Mouse (Mus musculus) limb, embryonic 10.5 days (tissue): ENCODE measurements at regions not wholly inside any gene's neighbourhood (a gene's known extent, or its start where the extent isn't known, plus 50 kb on each side); places are given as distances from the start of the nearest gene placed in this dataset.
"Not testable (repeated sequence)": the region's sequence is repeated elsewhere in the genome, so short reads cannot be mapped to it uniquely, and the experiment has no call there.

Experiments
- DNase-seq: peaks from one replicate; pipeline ENCODE4 v3.0.0-alpha.2; 2017; ENCODE audit warnings: low spot score
- H3K27ac ChIP-seq: fragments of 300-500 bp; sonication (generic); 2 replicates; pipeline ENCODE4 v1.5.1; 2016; ENCODE audit warnings: mild to moderate bottlenecking
- H3K27me3 ChIP-seq: fragments of 300-500 bp; sonication (generic); 2 replicates; pipeline ENCODE4 v1.6.1; 2016; ENCODE audit warnings: low read depth, mild to moderate bottlenecking; ENCODE audit not compliant: poor library complexity, severe bottlenecking
- H3K36me3 ChIP-seq: fragments of 300-500 bp; sonication (generic); 2 replicates; pipeline ENCODE4 v1.6.1; 2016; ENCODE audit warnings: mild to moderate bottlenecking, moderate library complexity
- H3K4me1 ChIP-seq: fragments of 300-500 bp; sonication (generic); 2 replicates; pipeline ENCODE4 v1.6.1; 2016
- H3K4me3 ChIP-seq: fragments of 300-500 bp; sonication (generic); 2 replicates; pipeline ENCODE4 v1.5.1; 2016; ENCODE audit warnings: mild to moderate bottlenecking, moderate library complexity
- H3K9me3 ChIP-seq: fragments of 300-500 bp; sonication (generic); replicated peaks from 2 replicates; pipeline ENCODE4 v1.6.1; 2016; ENCODE audit warnings: mild to moderate bottlenecking
- WGBS: fragments of 180-500 bp; shearing (Covaris S2); methylation state at CpG from one replicate; pipeline ENCODE4 v1.1.7; 2016; 5-methylcytosine and 5-hydroxymethylcytosine counted together

- no peak for DNase-seq
- no peaks in the 10 kb centered on the region for H3K27me3 ChIP-seq
- H3K9me3 ChIP-seq: no peaks in the 10 kb centered on the region
- WGBS: 93% methylated on average over 1 of the region's 1 CpGs
- no peaks in the 10 kb centered on the region for H3K4me1 ChIP-seq
- no peak overlapping the region for H3K4me3 ChIP-seq
- no peak overlapping the region for H3K27ac ChIP-seq
- no peaks in the 10 kb centered on the region for H3K36me3 ChIP-seq
Measured at GRCm38 (mm10) chr12:5723113-5723512, 347.6 kb upstream of the Klhl29 start.

- not testable (repeated sequence) for H3K4me1 ChIP-seq, H3K27ac ChIP-seq, H3K4me3 ChIP-seq, H3K36me3 ChIP-seq, H3K9me3 ChIP-seq, H3K27me3 ChIP-seq
- peak; percentile 70 for DNase-seq
Measured at GRCm38 (mm10) chr12:5717527-5717926, 342.0 kb upstream of the Klhl29 start.

GRCm38 (mm10) chr12:5698778-5699454, 323.4 kb upstream of the Klhl29 start:
- H3K4me1 ChIP-seq: no peaks in the 10 kb centered on the region
- no peaks in the 10 kb centered on the region for H3K9me3 ChIP-seq
- H3K36me3 ChIP-seq: no peaks in the 10 kb centered on the region
- DNase-seq: no peak
- no peak overlapping the region for H3K27ac ChIP-seq
- no peak overlapping the region for H3K4me3 ChIP-seq
- no peaks in the 10 kb centered on the region for H3K27me3 ChIP-seq
- 91% methylated on average over 8 of the region's 8 CpGs for WGBS

GRCm38 (mm10) chr12:5682182-5682581, 306.7 kb upstream of the Klhl29 start:
- WGBS: 92% methylated on average over 5 of the region's 5 CpGs
- H3K27ac ChIP-seq: no peak overlapping the region
- H3K36me3 ChIP-seq: no peaks in the 10 kb centered on the region

GRCm38 (mm10) chr12:5678126-5678525, 302.6 kb upstream of the Klhl29 start:
- WGBS: 94% methylated on average over 8 of the region's 8 CpGs
- H3K27me3 ChIP-seq, H3K36me3 ChIP-seq, H3K4me1 ChIP-seq, H3K27ac ChIP-seq, H3K4me3 ChIP-seq, DNase-seq, H3K9me3 ChIP-seq: not testable (repeated sequence)

More at GRCm38 (mm10) chr12:5682182-5682581, 306.7 kb upstream of the Klhl29 start:
- no peaks in the 10 kb centered on the region for H3K4me1 ChIP-seq
- no peaks in the 10 kb centered on the region for H3K9me3 ChIP-seq
- no peak for DNase-seq
- no peaks in the 10 kb centered on the region for H3K27me3 ChIP-seq
- H3K4me3 ChIP-seq: no peak overlapping the region

GRCm38 (mm10) chr12:5668486-5668885, 293.0 kb upstream of the Klhl29 start:
- Histone ChIP-seq H3K27me3 (no peaks in the 10 kb centered on the region), H3K4me1 (no peaks in the 10 kb centered on the region), H3K27ac (no peak overlapping the region), H3K4me3 (no peak overlapping the region), H3K36me3 (no peaks in the 10 kb centered on the region), H3K9me3 (no peaks in the 10 kb centered on the region)
- no peak for DNase-seq
- 61% methylated on average over 3 of the region's 3 CpGs for WGBS

GRCm38 (mm10) chr12:5637571-5638275, 262.2 kb upstream of the Klhl29 start:
- H3K4me3 ChIP-seq: no peak overlapping the region
- no peaks in the 10 kb centered on the region for H3K4me1 ChIP-seq
- no peaks in the 10 kb centered on the region for H3K27me3 ChIP-seq
- no peaks in the 10 kb centered on the region for H3K36me3 ChIP-seq
- 92% methylated on average over 9 of the region's 9 CpGs for WGBS
- DNase-seq: no peak
- no peaks in the 10 kb centered on the region for H3K9me3 ChIP-seq
- no peak overlapping the region for H3K27ac ChIP-seq

GRCm38 (mm10) chr12:5633971-5634370, 258.5 kb upstream of the Klhl29 start:
- H3K27me3 ChIP-seq: no peaks in the 10 kb centered on the region
- H3K4me1 ChIP-seq: no peaks in the 10 kb centered on the region
- H3K27ac ChIP-seq: no peak overlapping the region
- DNase-seq: no peak
- no peaks in the 10 kb centered on the region for H3K9me3 ChIP-seq
- H3K4me3 ChIP-seq: no peak overlapping the region
- 85% methylated on average over 3 of the region's 3 CpGs for WGBS
- no peaks in the 10 kb centered on the region for H3K36me3 ChIP-seq

- Histone ChIP-seq H3K9me3 (no peaks in the 10 kb centered on the region), H3K4me1 (no peaks in the 10 kb centered on the region), H3K27ac (no peak overlapping the region), H3K4me3 (no peak overlapping the region), H3K27me3 (no peaks in the 10 kb centered on the region), H3K36me3 (no peaks in the 10 kb centered on the region)
- DNase-seq: no peak
- 88% methylated on average over 9 of the region's 9 CpGs for WGBS
Measured at GRCm38 (mm10) chr12:5601084-5601654, 225.7 kb upstream of the Klhl29 start.

GRCm38 (mm10) chr12:5599426-5599825, 223.9 kb upstream of the Klhl29 start:
- Histone ChIP-seq H3K9me3 (no peaks in the 10 kb centered on the region), H3K27ac (no peak overlapping the region), H3K27me3 (no peaks in the 10 kb centered on the region), H3K4me3 (no peak overlapping the region), H3K36me3 (no peaks in the 10 kb centered on the region), H3K4me1 (no peaks in the 10 kb centered on the region)
- WGBS: 91% methylated on average over 1 of the region's 1 CpGs
- no peak for DNase-seq

GRCm38 (mm10) chr12:5598961-5599360, 223.5 kb upstream of the Klhl29 start:
- H3K27me3 ChIP-seq: no peaks in the 10 kb centered on the region
- H3K4me3 ChIP-seq: no peak overlapping the region
- no peaks in the 10 kb centered on the region for H3K4me1 ChIP-seq
- no peak for DNase-seq
- no peaks in the 10 kb centered on the region for H3K9me3 ChIP-seq
- H3K36me3 ChIP-seq: no peaks in the 10 kb centered on the region
- WGBS: 86% methylated on average over 4 of the region's 4 CpGs
- H3K27ac ChIP-seq: no peak overlapping the region

- H3K27ac ChIP-seq: no peak overlapping the region
Measured at GRCm38 (mm10) chr12:5572831-5573230, 197.3 kb upstream of the Klhl29 start.

GRCm38 (mm10) chr12:5568941-5569340, 193.5 kb upstream of the Klhl29 start:
- H3K36me3 ChIP-seq: no peaks in the 10 kb centered on the region
- no peaks in the 10 kb centered on the region for H3K27me3 ChIP-seq
- no peak for DNase-seq
- 91% methylated on average over 5 of the region's 5 CpGs for WGBS
- H3K4me3 ChIP-seq: no peak overlapping the region
- H3K4me1 ChIP-seq: peaks cover 8% of the 10 kb centered on the region
- no peak overlapping the region for H3K27ac ChIP-seq
- no peaks in the 10 kb centered on the region for H3K9me3 ChIP-seq

More at GRCm38 (mm10) chr12:5572831-5573230, 197.3 kb upstream of the Klhl29 start:
- H3K27me3 ChIP-seq: no peaks in the 10 kb centered on the region
- H3K4me1 ChIP-seq: no peaks in the 10 kb centered on the region
- DNase-seq: no peak
- no peak overlapping the region for H3K4me3 ChIP-seq
- H3K36me3 ChIP-seq: no peaks in the 10 kb centered on the region
- H3K9me3 ChIP-seq: no peaks in the 10 kb centered on the region
- 70% methylated on average over 6 of the region's 6 CpGs for WGBS
